Mouse (Mus musculus) heart, embryonic 16.5 days (tissue): Measurements from ENCODE around the gene Dnaja4. TPM values are rescaled to one million over a fixed set of nuclear protein-coding genes. Genes with fewer than 3 reads are reported as not detected.
A peak's percentile ranks its signal among the peaks of the same experiment; 100 is the strongest.
"Not testable (repeated sequence)": the region's sequence is repeated elsewhere in the genome, so short reads cannot be mapped to it uniquely, and the experiment has no call there.

Experiments used
- ATAC-seq: fragments of 200-750 bp; cut with Nextera tagmentation; replicated peaks from 2 replicates; pipeline ENCODE4 v1.8.0; 2017; ENCODE audit warnings: moderate number of reproducible peaks; ENCODE audit not compliant: insufficient read depth, low FRiP score; ENCODE audit errors: extremely low read depth
- H3K27ac ChIP-seq: fragments of 300-500 bp; sonication (generic); 2 replicates; pipeline ENCODE4 v1.5.1; 2014; ENCODE audit warnings: mild to moderate bottlenecking, low read length, control low read depth, moderate library complexity
- H3K27me3 ChIP-seq: fragments of 300-500 bp; sonication (generic); 2 replicates; pipeline ENCODE4 v1.6.1; 2014; ENCODE audit warnings: low read length, mixed read lengths; ENCODE audit not compliant: control insufficient read depth, insufficient read depth
- H3K36me3 ChIP-seq: fragments of 300-500 bp; sonication (generic); 2 replicates; pipeline ENCODE4 v1.6.1; 2014; ENCODE audit not compliant: control insufficient read depth, insufficient read depth
- H3K4me1 ChIP-seq: fragments of 300-500 bp; sonication (generic); 2 replicates; pipeline ENCODE4 v1.6.1; 2014; ENCODE audit warnings: low read length, mixed read lengths; ENCODE audit not compliant: control insufficient read depth, insufficient read depth
- H3K4me2 ChIP-seq: fragments of 300-500 bp; sonication (generic); 2 replicates; pipeline ENCODE4 v1.6.1; 2014; ENCODE audit warnings: low read depth, mild to moderate bottlenecking, control low read depth, low read length
- H3K4me3 ChIP-seq: fragments of 300-500 bp; sonication (generic); 2 replicates; pipeline ENCODE4 v1.5.1; 2014; ENCODE audit warnings: mild to moderate bottlenecking, control low read depth, low read length
- H3K9ac ChIP-seq: fragments of 300-500 bp; sonication (generic); 2 replicates; pipeline ENCODE4 v1.6.1; 2014; ENCODE audit warnings: low read length, control low read depth
- H3K9me3 ChIP-seq: fragments of 300-500 bp; sonication (generic); replicated peaks from 2 replicates; pipeline ENCODE4 v1.6.1; 2016; ENCODE audit warnings: low read length; ENCODE audit not compliant: control insufficient read depth
- WGBS: fragments of 180-500 bp; shearing (Covaris S2); extraction: QIAGEN DNeasy Blood & Tissue Kit; methylation state at CpG from one replicate; pipeline ENCODE4 v1.1.7; 2014; 5-methylcytosine and 5-hydroxymethylcytosine counted together
- polyA plus RNA-seq: library from polyadenylated mRNA; unstranded; fragments of >200 nt; fragmentation: Nextera tagmentation; extraction: Ambion mirVana; gene quantifications from 2 replicates; pipeline ENCODE4 v1.2.1, GENCODE M21; 2015

The Dnaja4 gene
- polyA plus RNA-seq, 1 experiment from 2014 or later: 30.1 TPM

- peak overlapping the region; percentile 56 for H3K9ac ChIP-seq
- H3K9me3 ChIP-seq, H3K27me3 ChIP-seq, H3K36me3 ChIP-seq, H3K4me1 ChIP-seq, H3K27ac ChIP-seq: not testable (repeated sequence)
- WGBS: 4% methylated on average over 31 of the region's 31 CpGs
- peak; percentile 55; the same call in 1 of the 2 replicates for ATAC-seq
- peak overlapping the region; percentile 46 for H3K4me3 ChIP-seq
- peak overlapping the region; percentile 70 for H3K4me2 ChIP-seq
These were observed 7.3 kb upstream of the Dnaja4 start for GRCm38 (mm10) chr9:54691241-54691805.

GRCm38 (mm10) chr9:54699087-54699344 lies 343 bp downstream of the Dnaja4 start:
- Histone ChIP-seq H3K27me3 (no peaks in the 10 kb centered on the region), H3K27ac (peak overlapping the region; percentile 95), H3K9ac (peak overlapping the region; percentile 92), H3K36me3 (no peaks in the 10 kb centered on the region), H3K4me3 (peak overlapping the region; percentile 80), H3K9me3 (no peaks in the 10 kb centered on the region), H3K4me1 (peaks cover 35% of the 10 kb centered on the region), H3K4me2 (peak overlapping the region; percentile 92)
- peak; percentile 4; the same call in 1 of the 2 replicates for ATAC-seq
- 7% methylated on average over 27 of the region's 27 CpGs for WGBS

GRCm38 (mm10) chr9:54699345-54700173 lies 886 bp downstream of the Dnaja4 start:
- Histone ChIP-seq H3K9ac (peak overlapping the region; percentile 92), H3K36me3 (no peaks in the 10 kb centered on the region), H3K27ac (peak overlapping the region; percentile 95), H3K9me3 (no peaks in the 10 kb centered on the region), H3K4me1 (peaks cover 36% of the 10 kb centered on the region), H3K27me3 (no peaks in the 10 kb centered on the region), H3K4me3 (peak overlapping the region; percentile 80), H3K4me2 (peak overlapping the region; percentile 92)
- peak; percentile 30 for ATAC-seq
- WGBS: under 1% methylated on average over 90 of the region's 92 CpGs

- Histone ChIP-seq H3K4me2 (peak overlapping the region; percentile 92), H3K9ac (peak overlapping the region; percentile 92), H3K4me1 (peaks cover 36% of the 10 kb centered on the region), H3K27me3 (no peaks in the 10 kb centered on the region), H3K4me3 (peak overlapping the region; percentile 80), H3K9me3 (no peaks in the 10 kb centered on the region), H3K27ac (peak overlapping the region; percentile 95), H3K36me3 (no peaks in the 10 kb centered on the region)
- ATAC-seq: 0 out of 2 replicates have a peak, but pooled peaks have one; percentile 8
- WGBS: 12% methylated on average over 9 of the region's 9 CpGs
These were observed 1.5 kb downstream of the Dnaja4 start for GRCm38 (mm10) chr9:54700174-54700475.

- peak; percentile 63 for ATAC-seq
- no peaks in the 10 kb centered on the region for H3K9me3 ChIP-seq
- H3K4me2 ChIP-seq: peak overlapping the region; percentile 92
- H3K36me3 ChIP-seq: no peaks in the 10 kb centered on the region
- WGBS: 41% methylated on average over 7 of the region's 7 CpGs
- peak overlapping the region; percentile 95 for H3K27ac ChIP-seq
- peaks cover 36% of the 10 kb centered on the region for H3K4me1 ChIP-seq
- H3K4me3 ChIP-seq: peak overlapping the region; percentile 80
- H3K27me3 ChIP-seq: no peaks in the 10 kb centered on the region
- H3K9ac ChIP-seq: peak overlapping the region; percentile 92
These were observed 2.1 kb downstream of the Dnaja4 start for GRCm38 (mm10) chr9:54700746-54701145.

- H3K4me3 ChIP-seq: no peak overlapping the region
- no peak overlapping the region; the same call in 1 of the 2 replicates for H3K9ac ChIP-seq
- H3K27me3 ChIP-seq: no peaks in the 10 kb centered on the region
- no peaks in the 10 kb centered on the region for H3K9me3 ChIP-seq
- peak overlapping the region; percentile 92 for H3K4me2 ChIP-seq
- peak overlapping the region; percentile 95 for H3K27ac ChIP-seq
- H3K36me3 ChIP-seq: no peaks in the 10 kb centered on the region; the same call in 1 of the 2 replicates
- no peak for ATAC-seq
- 74% methylated on average over 2 of the region's 2 CpGs for WGBS
- H3K4me1 ChIP-seq: peaks cover 44% of the 10 kb centered on the region
These were observed 3.9 kb downstream of the Dnaja4 start for GRCm38 (mm10) chr9:54702581-54702980.

- no peak overlapping the region for H3K27ac ChIP-seq
- no peak overlapping the region for H3K9ac ChIP-seq
- no peak overlapping the region for H3K4me2 ChIP-seq
- H3K9me3 ChIP-seq: no peaks in the 10 kb centered on the region
- no peaks in the 10 kb centered on the region for H3K27me3 ChIP-seq
- no peak overlapping the region for H3K4me3 ChIP-seq
- 64% methylated on average over 5 of the region's 5 CpGs for WGBS
- ATAC-seq: no peak
- peaks cover 44% of the 10 kb centered on the region for H3K4me1 ChIP-seq
- H3K36me3 ChIP-seq: peaks cover 4% of the 10 kb centered on the region; the same call in 1 of the 2 replicates
These were observed 5.7 kb downstream of the Dnaja4 start for GRCm38 (mm10) chr9:54704361-54704760.

- Histone ChIP-seq H3K4me3 (no peak overlapping the region), H3K4me2 (no peak overlapping the region), H3K27me3 (no peaks in the 10 kb centered on the region), H3K9ac (no peak overlapping the region), H3K27ac (no peak overlapping the region), H3K4me1 (peaks cover 40% of the 10 kb centered on the region), H3K9me3 (no peaks in the 10 kb centered on the region), H3K36me3 (peaks cover 10% of the 10 kb centered on the region)
- 43% methylated on average over 1 of the region's 1 CpGs for WGBS
- ATAC-seq: no peak
These were observed 6.9 kb downstream of the Dnaja4 start for GRCm38 (mm10) chr9:54705561-54705960.

GRCm38 (mm10) chr9:54707288-54707999 lies 8.8 kb downstream of the Dnaja4 start:
- peak; percentile 56 for ATAC-seq
- no peaks in the 10 kb centered on the region for H3K27me3 ChIP-seq
- H3K4me2 ChIP-seq: no peak overlapping the region
- peaks cover 21% of the 10 kb centered on the region for H3K36me3 ChIP-seq
- WGBS: 35% methylated on average over 8 of the region's 8 CpGs
- no peaks in the 10 kb centered on the region for H3K9me3 ChIP-seq
- no peak overlapping the region for H3K4me3 ChIP-seq
- H3K9ac ChIP-seq: no peak overlapping the region
- peaks cover 28% of the 10 kb centered on the region for H3K4me1 ChIP-seq
- no peak overlapping the region for H3K27ac ChIP-seq
